Mouse (Mus musculus) liver, adult 2 months (tissue): Measurements from ENCODE around the gene Dhps.

ENCODE experiments used
- CTCF ChIP-seq: fragments of 200-500 bp; IDR thresholded peaks from 2 replicates; pipeline ENCODE4 v1.5.1; 2011; ENCODE audit warnings: low read depth, low read length, control low read depth
- POLR2A ChIP-seq: fragments of 200-500 bp; IDR thresholded peaks from 2 replicates; pipeline ENCODE4 v1.6.1; 2011; ENCODE audit warnings: low read length, control low read depth; ENCODE audit not compliant: insufficient read depth; ENCODE audit errors: extremely low read depth

- TF ChIP-seq CTCF (no peak), POLR2A (no peak)
Observed at GRCm38 (mm10) chr8:85032622-85033311, 38.8 kb upstream of the Dhps start.
